Mouse (Mus musculus) fibroblast of lung, adult 2 months (primary cell): ENCODE results near the gene Ing1.
A peak's percentile ranks its signal among the peaks of the same experiment; 100 is the strongest.

ENCODE experiments used
- DNase-seq: peaks from one replicate; pipeline ENCODE4 v3.0.0-alpha.2; 2011; ENCODE audit warnings: low read depth

The Ing1 gene

GRCm38 (mm10) chr8:11554799-11555719 lies at the start of gene Ing1:
Ing1 (plus strand) TSS chr8:11555571.
- peak; percentile 79 for DNase-seq

GRCm38 (mm10) chr8:11506074-11506473 lies 49.3 kb upstream of the Ing1 start:
- no peak for DNase-seq

- DNase-seq, result no peak
Measured at GRCm38 (mm10) chr8:11506802-11507201, 48.6 kb upstream of the Ing1 start.

- no peak for DNase-seq
Measured at GRCm38 (mm10) chr8:11508880-11509279, 46.5 kb upstream of the Ing1 start.

- no peak for DNase-seq
Measured at GRCm38 (mm10) chr8:11510971-11511370, 44.4 kb upstream of the Ing1 start.

- no peak for DNase-seq
Measured at GRCm38 (mm10) chr8:11512711-11513110, 42.7 kb upstream of the Ing1 start.

- DNase-seq, result no peak
Measured at GRCm38 (mm10) chr8:11513247-11513646, 42.1 kb upstream of the Ing1 start.

GRCm38 (mm10) chr8:11516292-11516691 lies 39.1 kb upstream of the Ing1 start:
- DNase-seq, result no peak

GRCm38 (mm10) chr8:11517366-11518055 lies 37.9 kb upstream of the Ing1 start:
- DNase-seq, result no peak

GRCm38 (mm10) chr8:11518056-11518396 lies 37.3 kb upstream of the Ing1 start:
- no peak for DNase-seq

- DNase-seq, result no peak
Measured at GRCm38 (mm10) chr8:11518676-11519075, 36.7 kb upstream of the Ing1 start.

- no peak for DNase-seq
Measured at GRCm38 (mm10) chr8:11523331-11523730, 32.0 kb upstream of the Ing1 start.

GRCm38 (mm10) chr8:11530155-11530770 lies 25.1 kb upstream of the Ing1 start:
- no peak for DNase-seq

- DNase-seq, result no peak
Measured at GRCm38 (mm10) chr8:11530849-11531248, 24.5 kb upstream of the Ing1 start.

- no peak for DNase-seq
Measured at GRCm38 (mm10) chr8:11534494-11534893, 20.9 kb upstream of the Ing1 start.

- DNase-seq, result no peak
Measured at GRCm38 (mm10) chr8:11539049-11539448, 16.3 kb upstream of the Ing1 start.

GRCm38 (mm10) chr8:11540182-11540581 lies 15.2 kb upstream of the Ing1 start:
- no peak for DNase-seq

GRCm38 (mm10) chr8:11542031-11542430 lies 13.3 kb upstream of the Ing1 start:
- no peak for DNase-seq

- no peak for DNase-seq
Measured at GRCm38 (mm10) chr8:11542866-11543265, 12.5 kb upstream of the Ing1 start.

- DNase-seq, result no peak
Measured at GRCm38 (mm10) chr8:11544386-11544785, 11.0 kb upstream of the Ing1 start.

GRCm38 (mm10) chr8:11547063-11547462 lies 8.3 kb upstream of the Ing1 start:
- no peak for DNase-seq

- DNase-seq, result no peak
Measured at GRCm38 (mm10) chr8:11549706-11550105, 5.7 kb upstream of the Ing1 start.
